Mouse (Mus musculus) small intestine, adult 2 months (tissue): Measurements from ENCODE around the gene Cox15. TPM values are rescaled to one million over a fixed set of nuclear protein-coding genes. Genes with fewer than 3 reads are reported as not detected.

Experiments
- H3K27ac ChIP-seq: fragments of 200-500 bp; 2 replicates; pipeline ENCODE4 v1.5.1; 2012; ENCODE audit warnings: low read depth, low read length, control low read depth, inconsistent platforms; ENCODE audit not compliant: insufficient read depth
- H3K27me3 ChIP-seq: fragments of 200-500 bp; 2 replicates; pipeline ENCODE4 v1.6.1; 2012; ENCODE audit warnings: mild to moderate bottlenecking, moderate library complexity, low read length, inconsistent platforms; ENCODE audit not compliant: control insufficient read depth, insufficient read depth
- H3K36me3 ChIP-seq: fragments of 200-500 bp; 2 replicates; pipeline ENCODE4 v1.6.1; 2012; ENCODE audit warnings: mild to moderate bottlenecking, low read length, control low read depth, inconsistent platforms; ENCODE audit not compliant: control insufficient read depth, insufficient read depth
- H3K4me1 ChIP-seq: fragments of 200-500 bp; 2 replicates; pipeline ENCODE4 v1.6.1; 2012; ENCODE audit warnings: low read length, inconsistent platforms, mixed read lengths; ENCODE audit not compliant: control insufficient read depth, insufficient read depth, insufficient read length
- H3K4me3 ChIP-seq: fragments of 200-500 bp; 2 replicates; pipeline ENCODE4 v1.5.1; 2012; ENCODE audit warnings: low read depth, mild to moderate bottlenecking, control low read depth, inconsistent platforms, low read length, moderate library complexity
- CTCF ChIP-seq: fragments of 200-500 bp; IDR thresholded peaks from 2 replicates; pipeline ENCODE4 v1.5.1; 2012; ENCODE audit warnings: low read depth, mild to moderate bottlenecking, control low read depth, inconsistent platforms, low read length, moderate library complexity, mixed read lengths; ENCODE audit not compliant: insufficient replicate concordance, insufficient read length; ENCODE audit errors: extremely low read depth
- POLR2A ChIP-seq: fragments of 200-500 bp; IDR thresholded peaks from 2 replicates; pipeline ENCODE4 v1.6.1; 2012; ENCODE audit warnings: low read depth, mild to moderate bottlenecking, control low read depth, inconsistent platforms, low read length, moderate library complexity
- WGBS: fragments of 180-500 bp; shearing (Covaris S2); methylation state at CpG from one replicate; pipeline ENCODE4 v1.1.7; 2018; 5-methylcytosine and 5-hydroxymethylcytosine counted together
- polyA plus RNA-seq: library from polyadenylated mRNA; depleted of rRNA; stranded (reverse); fragments of >200 nt; gene quantifications from 2 replicates; pipeline ENCODE4 v1.2.3, GENCODE M21; 2012

The Cox15 gene
- polyA plus RNA-seq, 1 experiment: 9.8 TPM

- Histone ChIP-seq H3K4me3 (no peak overlapping the region), H3K27me3 (no peaks in the 10 kb centered on the region), H3K36me3 (peaks cover 88% of the 10 kb centered on the region), H3K27ac (no peak overlapping the region), H3K4me1 (no peaks in the 10 kb centered on the region; the same call in 1 of the 2 replicates)
- 94% methylated on average over 7 of the region's 7 CpGs for WGBS
- TF ChIP-seq CTCF (no peak), POLR2A (no peak)
These were observed 28.0 kb downstream of the Cox15 start for GRCm38 (mm10) chr19:43724821-43725220.

- no peaks in the 10 kb centered on the region; the same call in 1 of the 2 replicates for H3K4me1 ChIP-seq
- H3K4me3 ChIP-seq: no peak overlapping the region
- H3K27ac ChIP-seq: no peak overlapping the region
- H3K27me3 ChIP-seq: no peaks in the 10 kb centered on the region
- TF ChIP-seq CTCF: no peak
- TF ChIP-seq POLR2A: no peak
- peaks cover 86% of the 10 kb centered on the region for H3K36me3 ChIP-seq
- WGBS: 95% methylated on average over 20 of the region's 20 CpGs
These were observed 28.6 kb downstream of the Cox15 start for GRCm38 (mm10) chr19:43724194-43724593.

GRCm38 (mm10) chr19:43723501-43723900, 29.3 kb downstream of the Cox15 start:
- 77% methylated on average over 10 of the region's 10 CpGs for whole genome bisulfite sequencing
- peaks cover 83% of the 10 kb centered on the region for H3K36me3 ChIP-seq
- H3K27ac ChIP-seq: no peak overlapping the region
- H3K4me1 ChIP-seq: no peaks in the 10 kb centered on the region; the same call in 1 of the 2 replicates
- TF ChIP-seq POLR2A: no peak
- TF ChIP-seq CTCF: no peak
- H3K4me3 ChIP-seq: no peak overlapping the region
- H3K27me3 ChIP-seq: no peaks in the 10 kb centered on the region

- H3K27ac ChIP-seq: no peak overlapping the region
- H3K4me3 ChIP-seq: no peak overlapping the region
- H3K4me1 ChIP-seq: no peaks in the 10 kb centered on the region; the same call in 1 of the 2 replicates
- TF ChIP-seq POLR2A (no peak), CTCF (no peak)
- WGBS: 87% methylated on average over 8 of the region's 8 CpGs
- H3K36me3 ChIP-seq: peaks cover 83% of the 10 kb centered on the region
- no peaks in the 10 kb centered on the region for H3K27me3 ChIP-seq
These were observed 29.9 kb downstream of the Cox15 start for GRCm38 (mm10) chr19:43722891-43723290.

DNA sequence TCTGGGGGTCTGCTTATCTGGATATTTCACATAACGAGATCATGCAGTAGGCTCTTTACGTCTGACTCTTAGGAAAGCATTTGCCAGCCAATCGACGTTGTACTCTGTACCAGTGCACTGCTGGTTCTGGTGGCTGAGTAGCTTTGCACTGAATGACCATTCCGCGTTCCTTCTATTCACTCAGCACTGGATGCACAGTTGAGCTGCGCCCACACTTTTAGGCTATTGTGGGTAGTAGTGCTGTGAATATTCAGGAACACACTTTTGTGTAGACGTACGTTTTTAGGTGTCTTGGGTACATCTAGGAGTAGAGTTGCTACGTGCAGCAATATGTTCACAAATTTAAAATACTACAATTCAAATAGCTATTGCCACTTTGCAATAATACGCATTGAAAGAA, 32.7 kb downstream of the Cox15 start:
- Histone ChIP-seq H3K4me3 (no peak overlapping the region), H3K36me3 (peaks cover 77% of the 10 kb centered on the region), H3K27ac (no peak overlapping the region), H3K4me1 (no peaks in the 10 kb centered on the region; the same call in 1 of the 2 replicates), H3K27me3 (no peaks in the 10 kb centered on the region)
- no peak for TF ChIP-seq CTCF
- TF ChIP-seq POLR2A: no peak
- WGBS: 94% methylated on average over 11 of the region's 11 CpGs

DNA sequence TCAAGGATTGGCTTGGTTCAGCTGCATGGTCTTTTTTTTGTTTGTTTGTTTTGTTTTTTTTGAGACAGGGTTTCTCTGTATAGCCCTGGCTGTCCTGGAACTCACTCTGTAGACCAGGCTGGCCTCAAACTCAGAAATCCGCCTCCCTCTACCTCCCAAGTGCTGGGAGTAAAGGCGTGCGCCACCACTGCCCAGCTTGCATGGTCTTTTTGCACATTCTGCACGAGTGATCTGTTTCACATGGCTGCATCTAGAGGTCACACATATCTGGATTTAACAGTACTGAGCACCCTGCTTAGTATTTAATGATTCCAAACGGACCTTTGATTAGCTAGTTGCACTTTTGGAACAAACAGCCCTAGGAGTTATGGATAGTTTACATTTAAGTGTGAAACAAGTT, 40.8 kb downstream of the Cox15 start:
- H3K27me3 ChIP-seq: no peaks in the 10 kb centered on the region
- WGBS: 64% methylated on average over 5 of the region's 5 CpGs
- peaks cover 20% of the 10 kb centered on the region for H3K4me1 ChIP-seq
- peaks cover 50% of the 10 kb centered on the region for H3K36me3 ChIP-seq
- H3K4me3 ChIP-seq: no peak overlapping the region
- TF ChIP-seq POLR2A (no peak), CTCF (no peak)
- peak overlapping the region; percentile 87 for H3K27ac ChIP-seq

DNA sequence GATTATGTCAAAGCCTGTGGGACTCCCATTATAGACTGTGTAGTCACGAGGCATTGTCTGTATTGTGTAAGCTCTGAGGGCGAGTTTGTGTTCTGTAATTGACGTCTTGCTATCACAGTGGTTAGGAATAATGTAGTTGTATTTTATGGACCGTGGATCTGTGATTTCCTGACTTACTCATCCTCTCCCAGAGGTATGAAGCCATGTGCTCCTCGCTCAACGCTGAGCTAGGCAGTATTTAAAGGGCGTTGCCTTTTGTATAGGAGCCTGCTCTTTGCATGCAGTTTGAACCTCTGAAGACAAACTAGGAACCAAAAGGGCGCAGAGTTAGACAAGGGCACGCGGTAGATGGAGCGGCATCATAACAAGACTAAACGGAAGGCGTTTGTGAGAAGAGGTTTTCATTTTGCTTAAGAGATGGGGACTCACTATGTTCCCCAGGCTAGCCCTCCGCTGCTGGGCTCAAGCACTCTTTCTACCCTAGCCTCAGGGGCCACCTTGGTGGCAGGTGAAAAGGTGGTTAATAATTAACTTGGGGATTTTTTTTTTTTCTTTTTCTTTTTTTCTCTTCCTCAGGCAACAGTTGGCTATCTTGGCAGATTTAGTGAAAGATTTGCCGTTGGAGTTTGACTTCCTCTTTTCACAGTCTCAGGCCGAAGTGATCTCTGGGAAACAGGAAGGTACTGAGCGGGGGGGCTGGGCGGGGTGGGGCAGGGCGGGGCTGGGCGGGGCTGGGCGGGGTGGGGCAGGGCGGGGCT, 41.5 kb downstream of the Cox15 start:
- Histone ChIP-seq H3K4me1 (peaks cover 20% of the 10 kb centered on the region), H3K27ac (peak overlapping the region; percentile 100), H3K36me3 (peaks cover 50% of the 10 kb centered on the region), H3K4me3 (peak overlapping the region; percentile 46), H3K27me3 (no peaks in the 10 kb centered on the region)
- WGBS: 17% methylated on average over 22 of the region's 22 CpGs
- TF ChIP-seq POLR2A (no peak), CTCF (peak; percentile 14; the same call in 1 of the 2 replicates)
